Mouse (Mus musculus) erythroblast, embryonic 14.5 days (primary cell): ENCODE measurements around the gene Rpa1.

Source experiments
- GATA1 ChIP-seq: IDR thresholded peaks from 2 replicates; pipeline ENCODE4 v1.6.1; 2012; ENCODE audit warnings: low read length, inconsistent platforms, mixed read lengths
- TAL1 ChIP-seq: IDR thresholded peaks from 3 replicates; pipeline ENCODE4 v1.6.1; 2012; ENCODE audit warnings: low read length, inconsistent platforms, mixed read lengths

DNA sequence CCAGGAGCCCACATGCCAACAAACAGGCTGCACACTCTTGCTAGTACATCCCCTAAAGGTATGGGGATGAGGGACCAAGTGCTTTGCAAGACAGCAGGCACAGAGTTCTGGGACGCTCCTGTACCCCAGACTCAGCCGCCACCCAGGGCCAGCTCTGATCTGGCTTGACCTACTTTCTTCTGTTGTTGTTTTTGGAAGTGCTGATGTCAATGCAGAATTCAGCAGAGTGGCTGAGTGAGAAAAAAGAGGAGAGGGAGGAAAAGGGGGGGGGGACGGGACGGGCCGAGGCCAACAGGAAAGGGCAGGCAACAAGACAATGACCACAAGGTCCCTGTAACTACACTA, 68.1 kb downstream of the Rpa1 start:
- TF ChIP-seq GATA1 (no peak), TAL1 (no peak)
